Mouse (Mus musculus): ENCODE data around the gene Pate1. TPM values are rescaled to one million over a fixed set of nuclear protein-coding genes. Genes with fewer than 3 reads are reported as not detected.

Gene Pate1
- not detected in 4 replicates for total RNA-seq (2023; ENCODE audit: inconsistent age)

DNA sequence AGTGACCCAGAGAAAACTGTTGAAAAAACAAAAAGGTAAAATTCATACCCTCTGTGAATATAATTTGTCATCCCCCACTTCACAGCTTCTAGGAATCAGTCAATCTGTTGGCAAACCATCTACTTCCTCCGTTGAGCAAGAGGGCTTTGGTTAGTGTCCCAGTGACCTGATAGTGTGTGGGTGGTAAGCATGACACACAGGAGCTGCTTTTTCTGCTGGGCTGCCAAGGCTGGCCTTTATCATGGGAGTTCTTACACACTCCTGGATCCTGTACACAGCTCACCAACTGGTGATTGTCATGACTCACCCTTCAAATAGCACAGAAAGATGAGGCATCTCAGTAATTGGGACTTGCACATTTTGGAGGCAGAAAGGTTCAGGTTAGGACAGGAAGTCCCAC is at the start of gene Pate1:
TSS of gene Pate1 (minus strand) at position 378 of the 400 bp plus-strand sequence.

DNA sequence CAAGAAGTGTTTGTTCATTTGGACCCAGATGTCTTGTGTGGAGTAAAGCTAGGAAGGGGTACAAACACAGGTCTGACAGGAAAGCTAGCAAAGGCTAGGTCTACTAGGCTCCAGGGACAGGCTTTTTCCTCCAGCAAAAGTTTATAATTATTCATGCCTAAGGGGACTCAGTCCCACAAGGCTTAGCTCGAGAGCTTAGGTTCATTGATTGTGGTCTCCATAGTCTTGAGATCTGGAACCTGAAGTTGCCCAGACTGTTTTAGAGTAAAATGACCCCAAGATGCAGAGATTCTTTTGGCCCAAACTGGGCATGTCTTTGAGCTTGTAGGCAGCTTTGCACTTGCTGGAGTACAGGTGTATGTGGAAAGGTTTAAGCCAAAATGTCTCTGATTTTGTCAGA is 39.1 kb downstream of the Pate1 start, which contains the start of gene Pate3:
TSS of gene Pate3 (minus strand) at position 101 of the 400 bp plus-strand sequence.

Other genes with a start within 250 kb of the Pate1 start
- gene Gm1113, start 169.1 kb downstream of the Pate1 start, total RNA-seq (2023; ENCODE audit: inconsistent age) = not detected in 4 replicates
- 1.7 to 2.2 TPM (median 2.1 TPM) in 4 replicates for gene Ddx25, start 128.9 kb downstream of the Pate1 start, total RNA-seq (2023; ENCODE audit: inconsistent age)
- gene Pus3, start 128.8 kb downstream of the Pate1 start, total RNA-seq (2023; ENCODE audit: inconsistent age) = 23.6 to 26.1 TPM (median 25.5 TPM) in 4 replicates
- not detected in 4 replicates for gene Pate2, start 117.1 kb downstream of the Pate1 start, total RNA-seq (2023; ENCODE audit: inconsistent age)
- 14.7 to 15.8 TPM (median 15.5 TPM) in 4 replicates for gene Hyls1, start 117.0 kb downstream of the Pate1 start, total RNA-seq (2023; ENCODE audit: inconsistent age)
- not detected in 4 replicates for gene Pate4, start 75.4 kb downstream of the Pate1 start, total RNA-seq (2023; ENCODE audit: inconsistent age)
- gene Pate3, start 39.2 kb downstream of the Pate1 start, total RNA-seq (2023; ENCODE audit: inconsistent age) = not detected in 4 replicates
- gene Gm17677, start 53.7 kb upstream of the Pate1 start, total RNA-seq (2023; ENCODE audit: inconsistent age) = not detected in 4 replicates
- gene Gm17727, start 90.7 kb upstream of the Pate1 start, total RNA-seq (2023; ENCODE audit: inconsistent age) = not detected in 4 replicates
- not detected in 4 replicates for gene Gm27235, start 102.7 kb upstream of the Pate1 start, total RNA-seq (2023; ENCODE audit: inconsistent age)
- not detected in 4 replicates for gene D730048I06Rik, start 102.7 kb upstream of the Pate1 start, total RNA-seq (2023; ENCODE audit: inconsistent age)
- gene 9230110F15Rik, start 156.8 kb upstream of the Pate1 start, total RNA-seq (2023; ENCODE audit: inconsistent age) = not detected in 4 replicates
- gene 9230113P08Rik, start 221.0 kb upstream of the Pate1 start, total RNA-seq (2023; ENCODE audit: inconsistent age) = not detected in 4 replicates